Comparison of ENCODE assay signal across 8 mouse cellular contexts in the genomic region with DNA sequence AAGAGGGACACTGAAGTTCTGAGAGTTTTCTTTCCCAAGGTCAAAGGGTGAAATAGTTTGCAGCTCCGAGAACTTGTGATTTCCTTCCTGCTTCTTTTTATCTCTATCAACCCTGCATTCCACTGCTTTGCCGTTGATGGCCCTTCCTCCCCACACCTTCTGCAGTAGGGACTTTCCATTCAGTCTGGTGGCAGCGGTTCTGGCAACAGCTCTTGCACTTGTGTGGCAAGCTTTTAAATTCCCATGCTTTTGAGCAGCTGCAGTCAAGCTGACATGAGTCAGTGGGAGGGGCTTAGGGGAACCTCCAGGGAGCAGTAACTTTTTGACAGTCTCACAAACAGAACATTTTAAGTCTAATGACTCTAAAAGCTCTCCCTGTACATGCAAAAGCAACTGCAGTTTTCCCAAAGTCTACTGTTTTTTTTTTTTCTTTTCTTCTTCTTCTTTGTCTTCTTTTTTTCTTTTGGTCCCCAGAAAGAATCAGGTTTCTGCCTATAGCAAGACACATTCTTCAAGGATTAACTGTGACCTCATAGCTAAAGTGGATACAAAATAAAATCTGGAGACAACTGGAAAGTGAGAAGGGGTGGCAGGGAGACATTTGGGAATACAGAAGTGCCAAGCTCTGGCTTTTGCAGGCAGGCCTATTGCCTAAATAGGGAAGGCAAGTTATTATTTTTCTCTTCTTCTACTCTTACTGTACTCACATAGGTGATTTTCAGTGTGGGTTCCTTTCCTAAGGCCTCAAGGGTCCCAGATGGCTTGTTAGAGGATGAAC.
DNase-seq lines count a peak whose midpoint lies in the region; ATAC-seq and TF ChIP-seq lines count a peak whose summit lies in the region.

No protein-coding gene starts in this region.

- H3K79me2 ChIP-seq in myocyte (ENCODE audit: control insufficient read depth, insufficient read depth): no peaks in the 10 kb centered on the region

- H3K4me1 ChIP-seq in kidney, embryonic 16.5 days (ENCODE audit: insufficient read depth, low read length): peaks cover 15% of the 10 kb centered on the region; the same call in 1 of the 2 replicates
- H3K4me1 ChIP-seq in forebrain, embryonic 13.5 days: 0 out of 2 replicates have a peak, but pooled peaks cover 4% of the 10 kb centered on the region

- H3K27me3 ChIP-seq in kidney, embryonic 16.5 days (ENCODE audit: insufficient read depth, low read length): no peaks in the 10 kb centered on the region
- H3K27me3 ChIP-seq in myocyte (ENCODE audit: control insufficient read depth, insufficient read depth, insufficient read length): no peaks in the 10 kb centered on the region
- no peaks in the 10 kb centered on the region for H3K27me3 ChIP-seq in forebrain, embryonic 13.5 days

- no peaks in the 10 kb centered on the region for H3K9me3 ChIP-seq in kidney, embryonic 16.5 days (ENCODE audit: low read length)
- H3K9me3 ChIP-seq in forebrain, embryonic 13.5 days (replicated peaks): no peaks in the 10 kb centered on the region

- 0% methylated on average over 3 of the region's 3 CpGs for WGBS in kidney, embryonic 16.5 days
- WGBS in forebrain, embryonic 13.5 days: 14% methylated on average over 3 of the region's 3 CpGs

- DNase-seq in CD4-positive, CD25-positive, alpha-beta regulatory T cell, adult 2 months (ENCODE audit: low read depth, low spot score): peak; percentile 18
- peak; percentile 81 for DNase-seq in adrenal gland, postnatal 14 days
- peak; percentile 78 to 80 for DNase-seq in heart, adult 18-20 months
- DNase-seq in right cerebral cortex, postnatal 10 days (ENCODE audit: low spot score in 2 of 2): no peak
- no peak for DNase-seq in cerebellum, adult 11 months

- no peaks in the 10 kb centered on the region for H3K36me3 ChIP-seq in kidney, embryonic 16.5 days (ENCODE audit: insufficient read depth, low read length)
- H3K36me3 ChIP-seq in myocyte (ENCODE audit: control insufficient read depth, insufficient read depth): no peaks in the 10 kb centered on the region
- no peaks in the 10 kb centered on the region for H3K36me3 ChIP-seq in forebrain, embryonic 13.5 days (ENCODE audit: poor library complexity, severe bottlenecking)

- peak; percentile 63 for TF ChIP-seq POLR2A in myocyte (IDR thresholded peaks at IDR 0.05; ENCODE audit: insufficient read length, low read depth)

- no peak overlapping the region for H3K9ac ChIP-seq in kidney, embryonic 16.5 days (replicated peaks; ENCODE audit: low read length)
- H3K9ac ChIP-seq in forebrain, embryonic 13.5 days: no peak overlapping the region

- ATAC-seq in kidney, embryonic 16.5 days (ENCODE audit: low FRiP score, low TSS enrichment): peak; percentile 75; the same call in 1 of the 2 replicates
- ATAC-seq in forebrain, embryonic 13.5 days: no peak

- H3K27ac ChIP-seq in kidney, embryonic 16.5 days (ENCODE audit: low read length): peak overlapping the region; percentile 83
- H3K27ac ChIP-seq in forebrain, embryonic 13.5 days: no peak overlapping the region

- H3K4me3 ChIP-seq in kidney, embryonic 16.5 days (ENCODE audit: low read length): no peak overlapping the region
- peak overlapping the region; percentile 22 for H3K4me3 ChIP-seq in myocyte
- no peak overlapping the region for H3K4me3 ChIP-seq in forebrain, embryonic 13.5 days

- no peak overlapping the region for H3ac ChIP-seq in myocyte (ENCODE audit: control insufficient read depth, insufficient read length)

- peak overlapping the region; percentile 34; the same call in 1 of the 2 replicates for H3K4me2 ChIP-seq in kidney, embryonic 16.5 days (replicated peaks; ENCODE audit: low read depth, low read length)
- peak overlapping the region; percentile 95 for H3K4me2 ChIP-seq in myocyte (ENCODE audit: low read depth)
- no peak overlapping the region for H3K4me2 ChIP-seq in forebrain, embryonic 13.5 days

TF ChIP-seq in myocyte, 11 proteins besides CTCF, POLR2A, EP300 and RAD21:
- TF ChIP-seq CEBPB (IDR thresholded peaks at IDR 0.05; ENCODE audit: insufficient read depth, poor library complexity, severe bottlenecking) (0 out of 2 replicates have a peak, but pooled peaks have one; percentile 59), E2F4 (IDR thresholded peaks at IDR 0.05; ENCODE audit: insufficient read depth) (no peak), SRF (IDR thresholded peaks at IDR 0.05; ENCODE audit: control insufficient read depth, insufficient read length, low read depth) (peak; percentile 60), TCF3 (IDR thresholded peaks at IDR 0.05; ENCODE audit: insufficient read length, low read depth) (no peak), MYOD1 (IDR thresholded peaks at IDR 0.05; ENCODE audit: control insufficient read depth in 1 of 3, insufficient read length in 2 of 3, low read depth in 2 of 3) (peak; percentile 68 to 77 (median 75)), REST (IDR thresholded peaks at IDR 0.05; ENCODE audit: insufficient read depth, insufficient read length) (no peak), USF1 (IDR thresholded peaks at IDR 0.05; ENCODE audit: low read depth) (no peak), POLR2AphosphoS2 (IDR thresholded peaks at IDR 0.05; ENCODE audit: insufficient read length, low read depth) (peak; percentile 65), MYOG (IDR thresholded peaks at IDR 0.05; ENCODE audit: control insufficient read depth in 1 of 3, insufficient read depth in 1 of 3, insufficient read length in 2 of 3, low read depth in 2 of 3) (peak; percentile 43 to 88 (median 82)), MAX (IDR thresholded peaks at IDR 0.05; ENCODE audit: low read depth) (no peak), TCF12 (IDR thresholded peaks at IDR 0.05; ENCODE audit: insufficient read depth, poor library complexity, severe bottlenecking) (peak; percentile 90)

Comparison
In these comparisons a context has a peak if more than half of its experiments do, and no peak if none do; other contexts are left out.
1. DNase-seq: peak in CD4-positive, CD25-positive, alpha-beta regulatory T cell, adult 2 months (single experiment), adrenal gland, postnatal 14 days (single experiment) and heart, adult 18-20 months (2 of 2); none in right cerebral cortex, postnatal 10 days (0 of 2) and cerebellum, adult 11 months (single experiment).